Mouse (Mus musculus) hindbrain, embryonic 15.5 days (tissue): ENCODE data around the gene N4bp1. TPM values are rescaled to one million over a fixed set of nuclear protein-coding genes. Genes with fewer than 3 reads are reported as not detected.

ENCODE experiments used
- ATAC-seq: fragments of 200-750 bp; cut with Nextera tagmentation; 2 replicates; pipeline ENCODE4 v1.8.0; 2017; ENCODE audit warnings: low read depth, moderate number of reproducible peaks, moderate TSS enrichment; ENCODE audit not compliant: low FRiP score
- H3K27ac ChIP-seq: fragments of 300-500 bp; sonication (generic); replicated peaks from 2 replicates; pipeline ENCODE4 v1.5.1; 2015; ENCODE audit warnings: mild to moderate bottlenecking, inconsistent platforms
- H3K27me3 ChIP-seq: fragments of 300-500 bp; sonication (generic); 2 replicates; pipeline ENCODE4 v1.6.1; 2015; ENCODE audit warnings: control low read depth, inconsistent platforms
- H3K36me3 ChIP-seq: fragments of 300-500 bp; sonication (generic); 2 replicates; pipeline ENCODE4 v1.6.1; 2015; ENCODE audit warnings: control low read depth, inconsistent platforms
- H3K4me1 ChIP-seq: fragments of 300-500 bp; sonication (generic); replicated peaks from 2 replicates; pipeline ENCODE4 v1.6.1; 2015; ENCODE audit warnings: control low read depth, inconsistent platforms
- H3K4me2 ChIP-seq: fragments of 300-500 bp; sonication (generic); 2 replicates; pipeline ENCODE4 v1.6.1; 2015; ENCODE audit warnings: moderate library complexity, mild to moderate bottlenecking, inconsistent platforms
- H3K4me3 ChIP-seq: fragments of 300-500 bp; sonication (generic); 2 replicates; pipeline ENCODE4 v1.5.1; 2015; ENCODE audit warnings: mild to moderate bottlenecking, inconsistent platforms
- H3K9ac ChIP-seq: fragments of 300-500 bp; sonication (generic); 2 replicates; pipeline ENCODE4 v1.6.1; 2015; ENCODE audit warnings: inconsistent platforms
- H3K9me3 ChIP-seq: fragments of 300-500 bp; sonication (generic); 2 replicates; pipeline ENCODE4 v1.6.1; 2016; ENCODE audit warnings: control low read depth, inconsistent platforms
- WGBS: fragments of 180-500 bp; shearing (Covaris S2); methylation state at CpG from one replicate; pipeline ENCODE4 v1.1.7; 2015; 5-methylcytosine and 5-hydroxymethylcytosine counted together
- polyA plus RNA-seq: library from polyadenylated mRNA; unstranded; fragments of >200 nt; fragmentation: Nextera tagmentation; extraction: Ambion mirVana; gene quantifications from 2 replicates; pipeline ENCODE4 v1.2.1, GENCODE M21; 2015

Gene N4bp1
- polyA plus RNA-seq, 1 experiment from 2014 or later: 9.6 TPM

DNA sequence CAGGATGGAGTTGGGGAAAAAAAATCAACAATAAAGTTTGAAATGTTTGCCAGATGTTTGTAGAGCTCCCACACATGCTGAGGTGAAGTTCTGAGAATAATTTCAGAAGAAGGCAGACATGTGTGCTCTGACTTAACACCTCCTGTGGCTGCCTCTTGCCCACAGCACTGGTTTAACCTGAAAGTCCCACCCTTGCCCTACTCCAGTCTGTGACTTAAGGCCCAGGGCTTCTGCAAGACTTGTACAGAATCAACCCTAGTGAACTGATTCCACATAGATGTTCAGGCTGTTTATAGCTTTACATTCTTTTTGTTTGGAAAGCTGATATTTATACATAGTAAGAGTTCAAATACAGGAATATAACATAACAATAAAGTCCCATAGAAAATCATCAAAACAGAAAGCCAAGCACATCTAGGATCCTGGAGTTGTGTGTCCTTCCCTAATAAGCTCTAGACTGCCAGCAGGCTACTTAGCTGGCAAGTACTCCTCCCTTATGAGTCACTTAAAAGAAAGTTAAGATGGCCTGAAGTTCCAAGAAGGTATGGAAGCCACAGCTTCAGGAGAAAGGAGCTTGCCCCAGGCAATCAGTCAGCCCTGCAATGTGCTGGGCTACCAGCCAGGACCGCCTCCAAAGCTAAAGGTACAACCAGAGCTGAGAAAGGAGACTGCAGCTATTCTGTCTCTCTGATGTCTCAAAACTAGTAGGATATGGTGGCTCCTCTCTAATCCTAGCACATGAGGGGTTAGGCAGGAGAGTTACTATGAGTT, 114.9 kb downstream of the N4bp1 start:
- H3K9me3 ChIP-seq: no peaks in the 10 kb centered on the region
- H3K27ac ChIP-seq: no peak overlapping the region
- no peaks in the 10 kb centered on the region for H3K4me1 ChIP-seq
- H3K4me2 ChIP-seq: no peak overlapping the region
- no peaks in the 10 kb centered on the region for H3K36me3 ChIP-seq
- H3K9ac ChIP-seq: no peak overlapping the region
- ATAC-seq: no peak
- 87% methylated on average over 1 of the region's 1 CpGs for WGBS
- H3K27me3 ChIP-seq: no peaks in the 10 kb centered on the region
- H3K4me3 ChIP-seq: no peak overlapping the region

- 78% methylated on average over 5 of the region's 5 CpGs for WGBS
- H3K4me3 ChIP-seq: no peak overlapping the region
- no peak overlapping the region for H3K4me2 ChIP-seq
- H3K9me3 ChIP-seq: no peaks in the 10 kb centered on the region
- no peak overlapping the region for H3K27ac ChIP-seq
- no peaks in the 10 kb centered on the region for H3K27me3 ChIP-seq
- H3K9ac ChIP-seq: no peak overlapping the region
- H3K36me3 ChIP-seq: no peaks in the 10 kb centered on the region
- no peak for ATAC-seq
- H3K4me1 ChIP-seq: no peaks in the 10 kb centered on the region
These were observed 116.6 kb downstream of the N4bp1 start for GRCm38 (mm10) chr8:86768499-86768898.

GRCm38 (mm10) chr8:86766548-86767211, 118.4 kb downstream of the N4bp1 start:
- no peaks in the 10 kb centered on the region for H3K9me3 ChIP-seq
- no peak for ATAC-seq
- WGBS: 87% methylated on average over 9 of the region's 9 CpGs

DNA sequence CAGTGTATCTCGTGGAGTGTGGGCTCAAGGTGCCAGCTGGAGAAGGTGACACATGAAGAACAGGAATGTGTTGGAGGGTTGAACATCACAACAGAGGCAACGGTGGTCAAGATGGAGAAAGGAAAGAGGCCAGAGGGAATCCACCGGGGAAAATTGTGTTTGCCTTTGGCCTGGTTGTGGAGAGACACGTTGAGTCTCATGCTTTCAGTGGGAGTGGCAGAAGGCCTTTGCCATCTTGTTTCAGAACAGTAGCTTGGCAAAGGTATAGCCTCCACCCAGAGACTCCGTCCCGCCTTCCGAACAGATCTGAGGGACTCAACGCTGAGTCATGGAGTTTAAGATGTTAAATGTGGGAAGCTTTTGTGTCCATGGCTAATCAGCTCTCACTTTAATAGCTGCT, 119.4 kb downstream of the N4bp1 start:
- no peaks in the 10 kb centered on the region for H3K4me1 ChIP-seq
- no peaks in the 10 kb centered on the region for H3K27me3 ChIP-seq
- no peaks in the 10 kb centered on the region for H3K36me3 ChIP-seq
- no peak overlapping the region for H3K4me3 ChIP-seq
- no peak overlapping the region for H3K4me2 ChIP-seq
- H3K9me3 ChIP-seq: no peaks in the 10 kb centered on the region
- WGBS: 94% methylated on average over 8 of the region's 8 CpGs
- no peak for ATAC-seq
- no peak overlapping the region for H3K9ac ChIP-seq
- no peak overlapping the region for H3K27ac ChIP-seq

More at GRCm38 (mm10) chr8:86766548-86767211, 118.4 kb downstream of the N4bp1 start:
- no peak overlapping the region for H3K9ac ChIP-seq
- no peak overlapping the region for H3K4me3 ChIP-seq
- H3K27ac ChIP-seq: no peak overlapping the region
- H3K36me3 ChIP-seq: no peaks in the 10 kb centered on the region
- H3K4me2 ChIP-seq: no peak overlapping the region
- H3K4me1 ChIP-seq: no peaks in the 10 kb centered on the region
- no peaks in the 10 kb centered on the region for H3K27me3 ChIP-seq

DNA sequence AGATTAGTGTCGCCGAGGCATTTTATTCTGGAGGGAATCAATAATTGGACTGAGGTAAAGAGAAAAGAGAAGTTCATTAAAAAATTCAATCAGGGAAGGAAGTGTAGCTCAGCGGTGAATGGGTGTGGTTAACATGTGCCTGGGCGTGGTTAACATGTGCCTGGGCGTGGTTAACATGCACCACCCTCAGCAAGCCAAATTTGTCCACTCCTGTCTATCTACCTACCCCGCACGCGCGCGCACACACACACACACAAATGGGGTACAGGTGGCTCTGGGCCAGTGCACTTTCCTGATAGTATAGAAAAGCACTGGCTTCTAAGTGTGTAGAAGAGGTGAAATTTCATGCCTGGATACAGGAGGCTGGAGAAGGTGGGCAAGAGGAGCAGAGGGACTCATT, 119.9 kb downstream of the N4bp1 start:
- Histone ChIP-seq H3K36me3 (no peaks in the 10 kb centered on the region), H3K4me3 (no peak overlapping the region), H3K27ac (no peak overlapping the region), H3K9me3 (no peaks in the 10 kb centered on the region), H3K4me2 (no peak overlapping the region), H3K27me3 (no peaks in the 10 kb centered on the region), H3K4me1 (no peaks in the 10 kb centered on the region), H3K9ac (no peak overlapping the region)
- ATAC-seq: no peak
- WGBS: 87% methylated on average over 10 of the region's 10 CpGs

DNA sequence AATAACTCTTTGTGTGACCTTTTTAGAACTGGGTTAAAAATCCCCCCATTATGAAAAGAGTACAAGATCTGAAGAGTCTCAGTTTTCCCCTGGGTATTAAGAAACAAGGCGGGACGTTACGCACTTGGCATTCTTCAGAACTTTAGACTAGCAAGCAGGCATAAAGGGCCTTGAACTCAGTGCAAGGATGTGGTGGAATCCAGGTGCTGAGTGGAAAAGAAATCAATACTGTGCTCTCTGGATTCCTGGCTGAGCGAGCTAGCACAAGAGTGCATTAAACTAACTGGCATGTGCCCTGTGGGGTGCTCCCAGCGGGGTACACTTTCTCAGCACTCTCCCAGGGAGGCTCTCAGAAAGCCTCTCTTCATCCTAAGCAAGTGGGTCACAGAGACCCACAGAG, 122.3 kb downstream of the N4bp1 start:
- Histone ChIP-seq H3K4me3 (no peak overlapping the region), H3K36me3 (no peaks in the 10 kb centered on the region), H3K27me3 (no peaks in the 10 kb centered on the region), H3K9ac (no peak overlapping the region), H3K4me2 (no peak overlapping the region), H3K27ac (no peak overlapping the region), H3K9me3 (no peaks in the 10 kb centered on the region), H3K4me1 (no peaks in the 10 kb centered on the region)
- 56% methylated on average over 5 of the region's 5 CpGs for WGBS
- ATAC-seq: no peak

- H3K27ac ChIP-seq: no peak overlapping the region
These were observed 124.3 kb downstream of the N4bp1 start for GRCm38 (mm10) chr8:86760746-86761145.

DNA sequence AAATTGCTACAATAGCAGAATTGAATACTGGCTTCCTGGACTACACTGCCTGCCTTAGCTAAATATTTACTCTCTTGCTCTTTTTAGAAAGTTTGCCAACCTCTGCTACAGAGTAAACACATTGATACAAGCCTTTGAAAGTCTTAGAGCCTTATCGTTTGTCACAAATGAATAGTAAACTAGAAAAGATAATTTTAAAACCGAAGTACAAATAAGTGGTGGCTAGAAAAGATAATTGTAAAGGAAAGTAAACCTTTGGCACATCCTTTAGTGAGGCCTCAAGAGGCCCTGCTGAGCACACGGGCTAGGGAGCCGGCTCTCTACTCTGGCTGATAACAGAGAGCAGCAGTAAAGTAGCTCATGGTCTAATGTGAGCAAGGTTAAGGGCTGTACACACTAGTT, 126.0 kb downstream of the N4bp1 start:
- 59% methylated on average over 4 of the region's 4 CpGs for WGBS
- H3K36me3 ChIP-seq: no peaks in the 10 kb centered on the region
- H3K27me3 ChIP-seq: no peaks in the 10 kb centered on the region
- peaks cover 10% of the 10 kb centered on the region for H3K4me1 ChIP-seq
- H3K4me2 ChIP-seq: no peak overlapping the region
- H3K27ac ChIP-seq: no peak overlapping the region
- no peak for ATAC-seq
- H3K9ac ChIP-seq: no peak overlapping the region
- no peaks in the 10 kb centered on the region for H3K9me3 ChIP-seq
- H3K4me3 ChIP-seq: no peak overlapping the region

More at GRCm38 (mm10) chr8:86760746-86761145, 124.3 kb downstream of the N4bp1 start:
- 76% methylated on average over 6 of the region's 6 CpGs for WGBS
- Histone ChIP-seq H3K4me1 (peaks cover 10% of the 10 kb centered on the region), H3K4me3 (no peak overlapping the region), H3K27me3 (no peaks in the 10 kb centered on the region), H3K36me3 (no peaks in the 10 kb centered on the region), H3K9ac (no peak overlapping the region), H3K9me3 (no peaks in the 10 kb centered on the region), H3K4me2 (no peak overlapping the region)
- ATAC-seq: no peak

DNA sequence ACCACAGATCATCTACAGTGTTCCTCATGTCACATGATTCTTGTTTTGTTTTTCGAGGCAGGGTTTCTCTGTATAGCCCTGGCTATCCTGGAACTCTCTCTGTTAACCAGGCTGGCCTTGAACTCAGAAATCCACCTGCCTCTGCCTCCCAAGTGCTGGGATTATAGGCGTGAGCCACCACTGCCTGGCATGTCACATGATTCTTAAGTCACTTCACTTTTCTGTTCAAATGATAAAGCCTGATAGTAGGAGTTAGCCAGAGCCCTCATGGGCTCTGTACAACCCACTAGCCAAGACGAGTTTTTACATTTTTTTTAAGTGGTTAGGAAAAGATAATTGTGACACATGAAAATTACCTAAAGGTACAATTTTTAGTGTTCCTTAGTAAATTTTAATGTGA, 126.4 kb downstream of the N4bp1 start:
- 83% methylated on average over 3 of the region's 3 CpGs for WGBS
- no peak overlapping the region for H3K9ac ChIP-seq
- no peaks in the 10 kb centered on the region for H3K27me3 ChIP-seq
- no peak for ATAC-seq
- H3K36me3 ChIP-seq: no peaks in the 10 kb centered on the region
- H3K4me2 ChIP-seq: no peak overlapping the region
- H3K4me1 ChIP-seq: peaks cover 10% of the 10 kb centered on the region
- no peak overlapping the region for H3K4me3 ChIP-seq
- H3K9me3 ChIP-seq: no peaks in the 10 kb centered on the region
- H3K27ac ChIP-seq: no peak overlapping the region

Other genes with a start within 250 kb of the N4bp1 start
- gene Gm10638, start 139.6 kb downstream of the N4bp1 start, polyA plus RNA-seq: 6.0 and 7.2 TPM in 2 replicates
- 69.3 and 74.0 TPM in 2 replicates for gene Siah1a, start 139.3 kb downstream of the N4bp1 start, polyA plus RNA-seq